Mouse (Mus musculus): ENCODE results near the gene Hand1.

DNA sequence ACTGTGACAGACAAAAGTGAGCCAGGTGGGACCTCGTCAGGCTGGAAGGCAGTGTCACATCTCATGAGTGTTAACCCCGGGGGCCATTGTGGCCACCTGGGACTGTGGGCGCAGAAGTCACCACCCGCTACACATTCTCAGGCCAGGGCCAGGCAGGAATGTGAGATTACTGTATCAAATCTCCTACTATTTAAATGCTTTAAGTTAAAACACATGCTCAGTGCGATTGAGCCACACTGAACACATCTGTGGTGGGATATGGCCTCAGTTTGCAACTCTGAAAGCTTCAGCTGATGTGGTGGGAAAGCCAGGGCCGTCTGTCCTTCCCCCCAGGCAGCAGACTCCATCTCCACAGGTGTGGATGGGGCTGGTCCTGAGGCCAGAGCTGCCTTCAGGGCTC is 21.0 kb upstream of the Hand1 start:
- TF ChIP-seq EP300 (IDR thresholded peaks at IDR 0.05; ENCODE audit: low read depth) = no peak
- TF ChIP-seq CTCF (IDR thresholded peaks at IDR 0.05; ENCODE audit: low read depth) = no peak

Measured in liver, postnatal 0 days (tissue).